Mouse (Mus musculus): Measurements from ENCODE around the gene Ccdc173. TPM values are rescaled to one million over a fixed set of nuclear protein-coding genes. Genes with fewer than 3 reads are reported as not detected.

The Ccdc173 gene
- total RNA-seq, 2 experiments from 2014 or later: 2.2 to 2.6 TPM

Other genes starting within 250 kb of the Ccdc173 start
- under 1 TPM; 0.02 to 0.12 TPM for gene Lrp2, start 203.5 kb downstream of the Ccdc173 start, total RNA-seq (2021)
- gene Bbs5, start 142.4 kb downstream of the Ccdc173 start, total RNA-seq (2021): 10 to 100 TPM; 24.5 to 28.4 TPM
- under 1 TPM; 0.88 to 0.94 TPM for gene Klhl41, start 119.5 kb downstream of the Ccdc173 start, total RNA-seq (2021)
- 10 to 100 TPM; 14.4 to 15.4 TPM for gene Fastkd1, start 76.1 kb downstream of the Ccdc173 start, total RNA-seq (2021)
- 10 to 100 TPM; 66.6 to 69.0 TPM for gene Ppig, start 67.0 kb downstream of the Ccdc173 start, total RNA-seq (2021)
- gene Phospho2, start within 50 bp of the Ccdc173 start, total RNA-seq (2021): 10 to 100 TPM; 25.3 to 26.2 TPM
- gene Klhl23, start 32.4 kb upstream of the Ccdc173 start, total RNA-seq (2021): 10 to 100 TPM; 54.2 to 54.4 TPM
- 100 to 1,000 TPM; 121 to 128 TPM for gene Ssb, start 72.0 kb upstream of the Ccdc173 start, total RNA-seq (2021)
- 10 to 100 TPM; 14.1 to 16.6 TPM for gene Mettl5, start 96.0 kb upstream of the Ccdc173 start, total RNA-seq (2021)
- gene Ubr3, start 107.7 kb upstream of the Ccdc173 start, total RNA-seq (2021): 100 to 1,000 TPM; 118 to 130 TPM
- under 1 TPM; 0.68 to 0.86 TPM for gene Myo3b, start 249.6 kb upstream of the Ccdc173 start, total RNA-seq (2021)

Measured in left cerebral cortex, adult 18-20 months (tissue).